Mouse (Mus musculus): ENCODE measurements around the gene Sdk2. TPM values are rescaled to one million over a fixed set of nuclear protein-coding genes. Genes with fewer than 3 reads are reported as not detected.

Sdk2 gene
- polyA plus RNA-seq, 1 experiment from 2014 or later: 0.35 TPM

- Histone ChIP-seq H3K9me3 (replicated peaks; ENCODE audit: control insufficient read depth, low read length) (no peaks in the 10 kb centered on the region), H3K36me3 (ENCODE audit: control insufficient read depth, insufficient read depth) (no peaks in the 10 kb centered on the region), H3K4me2 (ENCODE audit: low read depth, low read length) (no peak overlapping the region), H3K9ac (ENCODE audit: low read depth, low read length) (no peak overlapping the region), H3K4me3 (ENCODE audit: low read depth, low read length) (no peak overlapping the region), H3K4me1 (ENCODE audit: control insufficient read depth, low read depth, low read length) (peaks cover 28% of the 10 kb centered on the region), H3K27ac (ENCODE audit: low read length) (no peak overlapping the region), H3K27me3 (ENCODE audit: control insufficient read depth, insufficient read depth, low read depth, low read length) (no peaks in the 10 kb centered on the region; the same call in 1 of the 2 replicates)
- ATAC-seq (ENCODE audit: low read depth): no peak
- WGBS (ENCODE audit: insufficient replicate concordance): 63% methylated on average over 19 of the region's 19 CpGs
Measured at GRCm38 (mm10) chr11:113797014-113797983, 269.5 kb downstream of the Sdk2 start.

GRCm38 (mm10) chr11:113795846-113796245, 271.0 kb downstream of the Sdk2 start:
- no peak overlapping the region for H3K27ac ChIP-seq (ENCODE audit: low read length)
- H3K4me3 ChIP-seq (ENCODE audit: low read depth, low read length): no peak overlapping the region
- H3K4me2 ChIP-seq (ENCODE audit: low read depth, low read length): no peak overlapping the region
- H3K9ac ChIP-seq (ENCODE audit: low read depth, low read length): no peak overlapping the region
- H3K9me3 ChIP-seq (replicated peaks; ENCODE audit: control insufficient read depth, low read length): no peaks in the 10 kb centered on the region
- H3K4me1 ChIP-seq (ENCODE audit: control insufficient read depth, low read depth, low read length): peaks cover 28% of the 10 kb centered on the region
- no peak for ATAC-seq (ENCODE audit: low read depth)
- H3K36me3 ChIP-seq (ENCODE audit: control insufficient read depth, insufficient read depth): no peaks in the 10 kb centered on the region
- WGBS (ENCODE audit: insufficient replicate concordance): 79% methylated on average over 12 of the region's 12 CpGs
- H3K27me3 ChIP-seq (ENCODE audit: control insufficient read depth, insufficient read depth, low read depth, low read length): no peaks in the 10 kb centered on the region; the same call in 1 of the 2 replicates

GRCm38 (mm10) chr11:113791357-113792215, 275.3 kb downstream of the Sdk2 start:
- no peak overlapping the region for H3K4me2 ChIP-seq (ENCODE audit: low read depth, low read length)
- H3K36me3 ChIP-seq (ENCODE audit: control insufficient read depth, insufficient read depth): no peaks in the 10 kb centered on the region
- peaks cover 16% of the 10 kb centered on the region for H3K4me1 ChIP-seq (ENCODE audit: control insufficient read depth, low read depth, low read length)
- no peaks in the 10 kb centered on the region for H3K9me3 ChIP-seq (replicated peaks; ENCODE audit: control insufficient read depth, low read length)
- no peaks in the 10 kb centered on the region for H3K27me3 ChIP-seq (ENCODE audit: control insufficient read depth, insufficient read depth, low read depth, low read length)
- H3K4me3 ChIP-seq (ENCODE audit: low read depth, low read length): no peak overlapping the region
- no peak overlapping the region for H3K27ac ChIP-seq (ENCODE audit: low read length)
- H3K9ac ChIP-seq (ENCODE audit: low read depth, low read length): no peak overlapping the region
- WGBS (ENCODE audit: insufficient replicate concordance): 59% methylated on average over 16 of the region's 16 CpGs
- ATAC-seq (ENCODE audit: low read depth): no peak

- H3K9me3 ChIP-seq (replicated peaks; ENCODE audit: control insufficient read depth, low read length): no peaks in the 10 kb centered on the region
- peaks cover 29% of the 10 kb centered on the region for H3K4me1 ChIP-seq (ENCODE audit: control insufficient read depth, low read depth, low read length)
- no peak overlapping the region for H3K4me2 ChIP-seq (ENCODE audit: low read depth, low read length)
- no peak for ATAC-seq (ENCODE audit: low read depth)
- H3K4me3 ChIP-seq (ENCODE audit: low read depth, low read length): no peak overlapping the region
- no peaks in the 10 kb centered on the region for H3K27me3 ChIP-seq (ENCODE audit: control insufficient read depth, insufficient read depth, low read depth, low read length)
- H3K9ac ChIP-seq (ENCODE audit: low read depth, low read length): no peak overlapping the region
- H3K27ac ChIP-seq (ENCODE audit: low read length): peak overlapping the region; percentile 17; the same call in 1 of the 2 replicates
- H3K36me3 ChIP-seq (ENCODE audit: control insufficient read depth, insufficient read depth): no peaks in the 10 kb centered on the region
- WGBS (ENCODE audit: insufficient replicate concordance): 41% methylated on average over 1 of the region's 1 CpGs
Measured at GRCm38 (mm10) chr11:113789101-113789500, 277.7 kb downstream of the Sdk2 start.

- no peak overlapping the region for H3K4me2 ChIP-seq (ENCODE audit: low read depth, low read length)
- peak; percentile 62 for ATAC-seq (ENCODE audit: low read depth)
Measured at GRCm38 (mm10) chr11:113788183-113788789, 278.6 kb downstream of the Sdk2 start.

GRCm38 (mm10) chr11:113787432-113788182, 279.2 kb downstream of the Sdk2 start:
- Histone ChIP-seq H3K4me2 (ENCODE audit: low read depth, low read length) (peak overlapping the region; percentile 32; the same call in 1 of the 2 replicates), H3K4me1 (ENCODE audit: control insufficient read depth, low read depth, low read length) (peaks cover 29% of the 10 kb centered on the region), H3K27me3 (ENCODE audit: control insufficient read depth, insufficient read depth, low read depth, low read length) (no peaks in the 10 kb centered on the region), H3K36me3 (ENCODE audit: control insufficient read depth, insufficient read depth) (no peaks in the 10 kb centered on the region), H3K9ac (ENCODE audit: low read depth, low read length) (no peak overlapping the region), H3K27ac (ENCODE audit: low read length) (no peak overlapping the region; the same call in 1 of the 2 replicates), H3K9me3 (replicated peaks; ENCODE audit: control insufficient read depth, low read length) (no peaks in the 10 kb centered on the region), H3K4me3 (ENCODE audit: low read depth, low read length) (no peak overlapping the region)
- no peak for ATAC-seq (ENCODE audit: low read depth)
- 37% methylated on average over 13 of the region's 13 CpGs for WGBS (ENCODE audit: insufficient replicate concordance)

More at GRCm38 (mm10) chr11:113788183-113788789, 278.6 kb downstream of the Sdk2 start:
- WGBS (ENCODE audit: insufficient replicate concordance): 27% methylated on average over 2 of the region's 2 CpGs
- no peaks in the 10 kb centered on the region for H3K36me3 ChIP-seq (ENCODE audit: control insufficient read depth, insufficient read depth)
- no peaks in the 10 kb centered on the region for H3K27me3 ChIP-seq (ENCODE audit: control insufficient read depth, insufficient read depth, low read depth, low read length)
- H3K9me3 ChIP-seq (replicated peaks; ENCODE audit: control insufficient read depth, low read length): no peaks in the 10 kb centered on the region
- H3K4me3 ChIP-seq (ENCODE audit: low read depth, low read length): no peak overlapping the region
- peaks cover 29% of the 10 kb centered on the region for H3K4me1 ChIP-seq (ENCODE audit: control insufficient read depth, low read depth, low read length)
- H3K27ac ChIP-seq (ENCODE audit: low read length): peak overlapping the region; percentile 17; the same call in 1 of the 2 replicates
- no peak overlapping the region for H3K9ac ChIP-seq (ENCODE audit: low read depth, low read length)

GRCm38 (mm10) chr11:113787009-113787408, 279.8 kb downstream of the Sdk2 start:
- Histone ChIP-seq H3K9ac (ENCODE audit: low read depth, low read length) (no peak overlapping the region), H3K27ac (ENCODE audit: low read length) (no peak overlapping the region), H3K27me3 (ENCODE audit: control insufficient read depth, insufficient read depth, low read depth, low read length) (no peaks in the 10 kb centered on the region), H3K9me3 (replicated peaks; ENCODE audit: control insufficient read depth, low read length) (no peaks in the 10 kb centered on the region), H3K4me3 (ENCODE audit: low read depth, low read length) (no peak overlapping the region), H3K4me1 (ENCODE audit: control insufficient read depth, low read depth, low read length) (peaks cover 29% of the 10 kb centered on the region), H3K36me3 (ENCODE audit: control insufficient read depth, insufficient read depth) (no peaks in the 10 kb centered on the region), H3K4me2 (ENCODE audit: low read depth, low read length) (peak overlapping the region; percentile 32; the same call in 1 of the 2 replicates)
- ATAC-seq (ENCODE audit: low read depth): no peak
- 25% methylated on average over 11 of the region's 11 CpGs for WGBS (ENCODE audit: insufficient replicate concordance)

- H3K27me3 ChIP-seq (ENCODE audit: control insufficient read depth, insufficient read depth, low read depth, low read length): no peaks in the 10 kb centered on the region
- no peak overlapping the region for H3K4me3 ChIP-seq (ENCODE audit: low read depth, low read length)
- peaks cover 29% of the 10 kb centered on the region for H3K4me1 ChIP-seq (ENCODE audit: control insufficient read depth, low read depth, low read length)
- 49% methylated on average over 4 of the region's 4 CpGs for WGBS (ENCODE audit: insufficient replicate concordance)
- ATAC-seq (ENCODE audit: low read depth): no peak
- H3K9me3 ChIP-seq (replicated peaks; ENCODE audit: control insufficient read depth, low read length): no peaks in the 10 kb centered on the region
- H3K4me2 ChIP-seq (ENCODE audit: low read depth, low read length): no peak overlapping the region
- H3K36me3 ChIP-seq (ENCODE audit: control insufficient read depth, insufficient read depth): no peaks in the 10 kb centered on the region
- no peak overlapping the region for H3K27ac ChIP-seq (ENCODE audit: low read length)
- no peak overlapping the region for H3K9ac ChIP-seq (ENCODE audit: low read depth, low read length)
Measured at GRCm38 (mm10) chr11:113786395-113786794, 280.5 kb downstream of the Sdk2 start.

Data from liver, embryonic 16.5 days (tissue).